Mouse (Mus musculus) heart, adult 2 months (tissue): ENCODE data around the gene Arhgap25. TPM values are rescaled to one million over a fixed set of nuclear protein-coding genes. Genes with fewer than 3 reads are reported as not detected.

Experiments
- DNase-seq, 2 experiments: peaks; one replicate each; pipeline ENCODE4 v3.0.0; 2021
- H3K27ac ChIP-seq: fragments of 200-600 bp; 2 replicates; pipeline ENCODE4 v1.8.1; 2022
- H3K27me3 ChIP-seq: fragments of 200-500 bp; 2 replicates; pipeline ENCODE4 v1.6.1; 2012; ENCODE audit warnings: mild to moderate bottlenecking, low read length, inconsistent platforms, mixed read lengths; ENCODE audit not compliant: control insufficient read depth, insufficient read depth
- H3K36me3 ChIP-seq: fragments of 200-500 bp; 2 replicates; pipeline ENCODE4 v1.6.1; 2012; ENCODE audit warnings: low read length, inconsistent platforms; ENCODE audit not compliant: control insufficient read depth, insufficient read depth
- H3K4me1 ChIP-seq: fragments of 200-500 bp; 2 replicates; pipeline ENCODE4 v1.6.1; 2011; ENCODE audit warnings: low read length; ENCODE audit not compliant: control insufficient read depth, insufficient read depth
- H3K4me3 ChIP-seq: fragments of 200-600 bp; 2 replicates; pipeline ENCODE4 v1.8.1; 2022
- H3K79me2 ChIP-seq: fragments of 200-500 bp; replicated peaks from 2 replicates; pipeline ENCODE4 v1.6.1; 2012; ENCODE audit warnings: mild to moderate bottlenecking, inconsistent platforms, low read length, moderate library complexity, mixed read lengths; ENCODE audit not compliant: control insufficient read depth, insufficient read depth
- H3K9ac ChIP-seq: fragments of 200-500 bp; 2 replicates; pipeline ENCODE4 v1.6.1; 2012; ENCODE audit warnings: low read depth, mild to moderate bottlenecking, control low read depth, inconsistent platforms, low read length, mixed read lengths
- CTCF ChIP-seq: fragments of 200-600 bp; IDR thresholded peaks from 2 replicates; pipeline ENCODE4 v1.8.1; 2022; ENCODE audit warnings: antibody characterized with exemption, mild to moderate bottlenecking, moderate library complexity
- EP300 ChIP-seq: fragments of 200-500 bp; IDR thresholded peaks from 2 replicates; pipeline ENCODE4 v1.6.1; 2011; ENCODE audit warnings: low read depth, low read length, control low read depth; ENCODE audit not compliant: insufficient read depth
- POLR2A ChIP-seq: fragments of 200-500 bp; IDR thresholded peaks from 2 replicates; pipeline ENCODE4 v1.6.1; 2011; ENCODE audit warnings: mild to moderate bottlenecking, low read depth, low read length, control low read depth; ENCODE audit not compliant: insufficient read depth
- WGBS: fragments of 180-500 bp; shearing (Covaris S2); methylation state at CpG from one replicate; pipeline ENCODE4 v1.1.7; 2018; 5-methylcytosine and 5-hydroxymethylcytosine counted together
- intact Hi-C: fragments of 180-260 bp; cut with DNase I; formaldehyde crosslinking; loops from one replicate; pipeline ENCODE4 v1.15.1; 2025
- polyA plus RNA-seq: library from polyadenylated mRNA; depleted of rRNA; stranded (reverse); fragments of >200 nt; gene quantifications from 2 replicates; pipeline ENCODE4 v1.2.3, GENCODE M21; 2012
- total RNA-seq, 2 experiments: library from RNA; stranded (reverse); gene quantifications; 2 replicates each; pipeline ENCODE4 v1.2.3; 2021

The Arhgap25 gene
- total and polyA plus RNA-seq, 3 experiments, result 1.8 to 3.8 (median 3.2) TPM

- 66% methylated on average over 9 of the region's 9 CpGs for WGBS
- Histone ChIP-seq H3K4me1 (no peaks in the 10 kb centered on the region; the same call in 1 of the 2 replicates), H3K79me2 (no peaks in the 10 kb centered on the region), H3K9ac (no peak overlapping the region), H3K4me3 (no peak overlapping the region), H3K27ac (no peak overlapping the region; the same call in 1 of the 2 replicates), H3K27me3 (no peaks in the 10 kb centered on the region), H3K36me3 (no peaks in the 10 kb centered on the region)
- intact Hi-C loops, result no loop called here
- DNase-seq, result peak in 1 of 2 experiments; percentile 47
- TF ChIP-seq CTCF, result no peak
- no peak for TF ChIP-seq EP300
- no peak for TF ChIP-seq POLR2A
These were observed 34.9 kb upstream of the Arhgap25 start for GRCm38 (mm10) chr6:87567686-87568593.

DNA sequence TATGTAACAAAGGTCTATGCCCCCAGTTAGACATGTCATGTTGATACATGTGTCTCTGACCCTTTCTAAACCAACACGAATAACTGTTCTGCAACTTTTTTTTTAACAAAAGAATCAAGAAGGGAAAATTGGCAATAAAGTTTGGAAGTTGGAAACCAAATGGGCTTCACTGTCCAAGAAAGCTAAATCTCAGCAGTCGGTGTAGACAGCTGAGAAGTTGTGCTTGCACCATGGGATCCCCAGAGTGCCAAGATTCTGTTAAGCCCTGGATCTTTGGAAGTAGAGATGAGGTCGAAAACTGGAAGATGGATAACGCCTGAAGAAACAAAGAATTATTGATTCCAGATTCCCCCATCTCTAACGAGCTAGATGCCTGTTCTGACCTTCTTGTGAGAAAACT, 32.1 kb upstream of the Arhgap25 start:
- no peaks in the 10 kb centered on the region for H3K79me2 ChIP-seq
- DNase-seq, result peak in 1 of 2 experiments; percentile 39
- H3K27me3 ChIP-seq, result no peaks in the 10 kb centered on the region
- intact Hi-C loops, result no loop called here
- H3K4me3 ChIP-seq, result no peak overlapping the region
- H3K27ac ChIP-seq, result no peak overlapping the region
- 59% methylated on average over 5 of the region's 5 CpGs for WGBS
- H3K9ac ChIP-seq, result no peak overlapping the region
- TF ChIP-seq EP300 (no peak), POLR2A (no peak), CTCF (no peak)
- H3K36me3 ChIP-seq, result no peaks in the 10 kb centered on the region
- H3K4me1 ChIP-seq, result no peaks in the 10 kb centered on the region; the same call in 1 of the 2 replicates

DNA sequence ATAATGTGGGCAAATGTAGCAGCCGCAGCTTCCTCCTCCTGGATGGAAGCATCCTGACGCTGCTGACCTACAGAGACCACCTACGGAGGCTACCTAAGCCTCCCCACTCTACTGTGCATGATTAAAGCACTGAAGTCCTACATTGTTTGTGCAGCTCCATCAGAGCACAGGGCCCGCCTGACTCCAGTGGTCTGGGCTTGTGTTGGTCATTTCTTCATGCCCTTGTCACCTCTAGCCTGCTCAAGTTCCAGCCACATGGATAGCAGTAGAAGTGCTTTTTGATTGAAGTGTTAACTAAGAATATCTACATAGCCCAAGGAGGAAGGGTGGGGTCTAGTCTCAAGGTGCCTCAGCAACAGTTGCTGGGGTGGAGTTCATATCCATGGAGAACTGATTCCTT, 31.3 kb upstream of the Arhgap25 start:
- Histone ChIP-seq H3K9ac (no peak overlapping the region), H3K4me3 (no peak overlapping the region), H3K27me3 (no peaks in the 10 kb centered on the region), H3K27ac (no peak overlapping the region), H3K36me3 (no peaks in the 10 kb centered on the region), H3K79me2 (no peaks in the 10 kb centered on the region), H3K4me1 (no peaks in the 10 kb centered on the region; the same call in 1 of the 2 replicates)
- TF ChIP-seq POLR2A, result no peak
- TF ChIP-seq EP300, result no peak
- TF ChIP-seq CTCF, result no peak
- intact Hi-C loops, result no loop called here
- WGBS, result 94% methylated on average over 4 of the region's 4 CpGs
- no peak for DNase-seq

DNA sequence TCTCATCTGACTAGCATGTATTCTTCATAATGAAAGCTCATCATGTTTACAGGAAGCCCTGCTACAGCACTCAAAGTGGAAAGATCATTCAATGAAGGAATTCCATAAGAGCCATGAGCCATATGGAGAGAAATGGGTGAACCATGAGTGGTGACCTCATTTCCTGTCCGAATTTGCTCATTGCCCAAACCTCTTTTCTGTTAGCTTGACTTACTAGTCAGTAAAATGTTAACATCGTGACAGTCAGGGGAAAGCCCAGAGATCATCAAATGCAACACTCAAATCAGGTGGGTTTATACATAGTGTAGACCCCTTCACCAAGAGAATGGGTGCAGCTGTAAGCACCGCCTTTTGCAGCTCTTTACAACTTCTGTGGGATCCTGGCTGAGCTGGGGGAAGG, 20.7 kb upstream of the Arhgap25 start:
- intact Hi-C loops, result no loop called here
- Histone ChIP-seq H3K27ac (no peak overlapping the region), H3K79me2 (no peaks in the 10 kb centered on the region), H3K36me3 (no peaks in the 10 kb centered on the region), H3K27me3 (no peaks in the 10 kb centered on the region), H3K4me1 (no peaks in the 10 kb centered on the region), H3K9ac (no peak overlapping the region), H3K4me3 (no peak overlapping the region)
- 68% methylated on average over 3 of the region's 3 CpGs for WGBS
- TF ChIP-seq CTCF (no peak), POLR2A (no peak), EP300 (no peak)
- no peak for DNase-seq

GRCm38 (mm10) chr6:87552054-87552807, 19.2 kb upstream of the Arhgap25 start:
- Histone ChIP-seq H3K36me3 (no peaks in the 10 kb centered on the region), H3K27me3 (no peaks in the 10 kb centered on the region), H3K9ac (no peak overlapping the region), H3K4me1 (no peaks in the 10 kb centered on the region), H3K79me2 (no peaks in the 10 kb centered on the region), H3K27ac (no peak overlapping the region), H3K4me3 (no peak overlapping the region)
- intact Hi-C loops, result no loop called here
- DNase-seq, result peak in 1 of 2 experiments; percentile 42
- TF ChIP-seq POLR2A (no peak), CTCF (peak; percentile 46)
- WGBS, result 29% methylated on average over 7 of the region's 7 CpGs
